Mouse (Mus musculus) forebrain, embryonic 14.5 days (tissue): Measurements from ENCODE around the gene Cdc123. TPM values are rescaled to one million over a fixed set of nuclear protein-coding genes. Genes with fewer than 3 reads are reported as not detected.
"Not testable (repeated sequence)": the region's sequence is repeated elsewhere in the genome, so short reads cannot be mapped to it uniquely, and the experiment has no call there.

ENCODE experiments used
- ATAC-seq: fragments of 200-750 bp; cut with Nextera tagmentation; 2 replicates; pipeline ENCODE4 v1.8.0; 2017; ENCODE audit warnings: mild to moderate bottlenecking, moderate library complexity
- DNase-seq: peaks from one replicate; pipeline ENCODE4 v3.0.0-alpha.2; 2015; ENCODE audit warnings: low spot score
- H3K27ac ChIP-seq: fragments of 300-500 bp; sonication (generic); 2 replicates; pipeline ENCODE4 v1.5.1; 2014; ENCODE audit warnings: low read depth, mild to moderate bottlenecking, control low read depth, low read length, moderate library complexity
- H3K27me3 ChIP-seq: fragments of 300-500 bp; sonication (generic); replicated peaks from 2 replicates; pipeline ENCODE4 v1.6.1; 2014; ENCODE audit warnings: low read length, control low read depth, mixed read lengths; ENCODE audit not compliant: control insufficient read depth, insufficient read depth
- H3K36me3 ChIP-seq: fragments of 300-500 bp; sonication (generic); 2 replicates; pipeline ENCODE4 v1.6.1; 2014; ENCODE audit warnings: low read length, control low read depth; ENCODE audit not compliant: control insufficient read depth, insufficient read depth
- H3K4me1 ChIP-seq: fragments of 300-500 bp; sonication (generic); 2 replicates; pipeline ENCODE4 v1.6.1; 2014; ENCODE audit warnings: antibody characterized with exemption, low read length, control low read depth; ENCODE audit not compliant: control insufficient read depth, insufficient read depth
- H3K4me2 ChIP-seq: fragments of 300-500 bp; sonication (generic); 2 replicates; pipeline ENCODE4 v1.6.1; 2014; ENCODE audit warnings: mild to moderate bottlenecking, control low read depth, low read length
- H3K4me3 ChIP-seq: fragments of 300-500 bp; sonication (generic); 2 replicates; pipeline ENCODE4 v1.5.1; 2014; ENCODE audit warnings: low read depth, low read length, control low read depth
- H3K9ac ChIP-seq: fragments of 300-500 bp; sonication (generic); 2 replicates; pipeline ENCODE4 v1.6.1; 2014; ENCODE audit warnings: mild to moderate bottlenecking, low read length, control low read depth, moderate library complexity
- H3K9me3 ChIP-seq: fragments of 300-500 bp; sonication (generic); replicated peaks from 2 replicates; pipeline ENCODE4 v1.6.1; 2016; ENCODE audit warnings: low read length, control low read depth, mixed read lengths; ENCODE audit not compliant: control insufficient read depth
- WGBS: fragments of 180-500 bp; shearing (Covaris S2); extraction: QIAGEN DNeasy Blood & Tissue Kit; methylation state at CpG from one replicate; pipeline ENCODE4 v1.1.7; 2014; 5-methylcytosine and 5-hydroxymethylcytosine counted together
- polyA plus RNA-seq: library from polyadenylated mRNA; unstranded; fragments of >200 nt; fragmentation: Nextera tagmentation; extraction: Ambion mirVana; gene quantifications from 2 replicates; pipeline ENCODE4 v1.2.1, GENCODE M21; 2014

Cdc123 gene
- polyA plus RNA-seq, 1 experiment from 2014 or later: 301 TPM

GRCm38 (mm10) chr2:5811235-5811782 lies 33.7 kb downstream of the Cdc123 start:
- 95% methylated on average over 5 of the region's 5 CpGs for WGBS
- no peak overlapping the region for H3K27ac ChIP-seq
- H3K36me3 ChIP-seq: peaks cover 44% of the 10 kb centered on the region
- H3K4me1 ChIP-seq: no peaks in the 10 kb centered on the region
- ATAC-seq (no peak), DNase-seq (no peak)
- H3K9me3 ChIP-seq: no peaks in the 10 kb centered on the region
- no peak overlapping the region for H3K4me2 ChIP-seq
- H3K4me3 ChIP-seq: no peak overlapping the region
- H3K9ac ChIP-seq: no peak overlapping the region
- H3K27me3 ChIP-seq: no peaks in the 10 kb centered on the region

DNA sequence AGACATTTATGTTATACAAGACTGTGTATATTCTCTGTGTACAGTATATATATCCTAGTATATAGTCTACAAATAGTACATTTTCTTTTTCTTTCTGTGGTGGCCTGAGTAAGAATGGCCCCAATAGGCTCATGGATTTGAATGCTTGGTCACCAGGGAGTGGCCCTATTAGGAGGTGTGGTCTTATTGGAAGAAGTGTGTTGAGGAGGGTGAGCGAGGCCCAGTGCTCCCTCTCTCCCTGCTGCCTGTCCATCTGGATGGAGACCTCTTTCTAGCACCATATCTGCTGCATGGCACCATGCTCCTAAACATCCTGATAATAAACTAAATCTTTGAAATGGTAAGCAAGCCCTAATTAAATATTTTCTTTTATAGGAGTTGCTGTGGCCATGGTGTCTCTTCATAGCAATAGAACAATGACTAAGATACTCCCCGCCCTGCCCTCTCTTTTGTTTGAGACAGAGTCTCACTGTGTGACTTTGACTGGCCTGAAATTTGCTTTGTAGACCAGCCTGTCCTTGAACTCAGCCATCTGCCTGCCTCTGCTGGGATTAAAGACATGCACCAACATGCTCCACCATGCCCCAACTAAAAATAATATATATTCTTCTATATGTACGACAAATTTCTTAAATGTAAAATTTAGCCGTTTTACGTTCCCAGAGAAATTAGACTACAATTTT lies 34.8 kb downstream of the Cdc123 start:
- Histone ChIP-seq H3K27me3 (no peaks in the 10 kb centered on the region), H3K27ac (no peak overlapping the region), H3K4me1 (no peaks in the 10 kb centered on the region), H3K9ac (no peak overlapping the region), H3K9me3 (no peaks in the 10 kb centered on the region), H3K36me3 (peaks cover 47% of the 10 kb centered on the region), H3K4me2 (no peak overlapping the region), H3K4me3 (no peak overlapping the region)
- no peak for DNase-seq
- 92% methylated on average over 5 of the region's 5 CpGs for WGBS
- no peak for ATAC-seq

DNA sequence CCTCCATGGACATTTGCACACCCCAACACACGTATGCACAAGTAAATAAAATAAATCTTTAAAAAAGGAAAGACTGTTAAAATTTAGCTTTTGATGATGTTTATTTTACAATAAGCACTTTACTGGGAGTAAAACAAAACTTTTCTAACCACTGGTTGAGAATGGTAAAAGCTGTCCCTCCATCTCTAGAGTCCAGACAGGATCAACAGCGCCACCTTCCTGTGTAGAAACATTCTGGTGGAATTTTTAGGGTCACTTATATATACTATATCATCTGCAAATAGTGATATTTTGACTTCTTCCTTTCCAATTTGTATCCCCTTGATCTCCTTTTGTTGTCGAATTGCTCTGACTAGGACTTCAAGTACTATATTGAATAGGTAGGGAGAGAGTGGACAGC lies 38.8 kb downstream of the Cdc123 start:
- H3K9me3 ChIP-seq, H3K27ac ChIP-seq, H3K27me3 ChIP-seq, H3K4me3 ChIP-seq, H3K4me1 ChIP-seq, H3K4me2 ChIP-seq, ATAC-seq, H3K9ac ChIP-seq: not testable (repeated sequence)
- peaks cover 72% of the 10 kb centered on the region for H3K36me3 ChIP-seq
- WGBS: 78% methylated on average over 3 of the region's 3 CpGs
- peak; percentile 42 for DNase-seq

- WGBS: 90% methylated on average over 7 of the region's 7 CpGs
- H3K4me1 ChIP-seq: no peaks in the 10 kb centered on the region
- H3K27me3 ChIP-seq: no peaks in the 10 kb centered on the region
- H3K4me2 ChIP-seq: no peak overlapping the region
- ATAC-seq: no peak
- H3K27ac ChIP-seq: no peak overlapping the region
- H3K9me3 ChIP-seq: 0 out of 2 replicates have a peak, but pooled peaks cover 2% of the 10 kb centered on the region
- H3K4me3 ChIP-seq: no peak overlapping the region
- no peak for DNase-seq
- H3K9ac ChIP-seq: no peak overlapping the region
- peaks cover 71% of the 10 kb centered on the region for H3K36me3 ChIP-seq
These were observed 39.7 kb downstream of the Cdc123 start for GRCm38 (mm10) chr2:5805228-5805627.

- no peak overlapping the region for H3K27ac ChIP-seq
- 92% methylated on average over 6 of the region's 6 CpGs for WGBS
- H3K36me3 ChIP-seq: peaks cover 67% of the 10 kb centered on the region
These were observed 40.4 kb downstream of the Cdc123 start for GRCm38 (mm10) chr2:5804440-5805045.

DNA sequence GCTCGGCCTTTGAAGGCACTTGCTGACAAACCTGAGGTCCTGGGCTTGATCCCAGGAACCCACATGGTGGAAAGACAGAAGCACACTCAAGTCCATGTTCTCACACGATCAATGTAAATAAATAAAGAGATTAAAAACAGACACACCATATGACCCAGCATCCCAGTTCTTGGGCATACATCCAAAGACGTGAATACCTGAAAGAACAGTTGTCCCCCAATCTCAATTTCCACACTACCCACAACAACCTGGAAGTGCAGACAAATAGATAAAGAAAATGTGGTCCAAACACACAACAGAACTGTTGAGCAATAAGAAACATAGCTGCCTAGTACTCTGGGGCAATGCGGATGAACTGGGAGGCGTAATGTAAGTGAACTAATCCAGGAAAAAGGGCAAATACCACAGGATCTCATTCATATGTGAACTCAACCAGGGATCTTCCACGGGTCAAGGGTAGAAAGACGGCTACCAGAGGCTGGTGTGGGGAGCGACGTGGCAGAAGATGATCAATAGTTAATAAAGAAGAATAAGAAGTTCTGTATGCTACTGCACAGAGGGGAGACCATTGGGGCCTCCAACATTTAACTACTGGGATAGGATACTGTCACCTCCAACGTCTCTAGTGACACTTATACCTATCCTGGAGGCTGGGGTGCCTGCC lies 42.9 kb downstream of the Cdc123 start:
- DNase-seq (no peak), ATAC-seq (no peak)
- Histone ChIP-seq H3K27ac (no peak overlapping the region), H3K4me1 (no peaks in the 10 kb centered on the region), H3K4me3 (no peak overlapping the region), H3K36me3 (peaks cover 63% of the 10 kb centered on the region), H3K4me2 (no peak overlapping the region), H3K9ac (no peak overlapping the region), H3K9me3 (0 out of 2 replicates have a peak, but pooled peaks cover 2% of the 10 kb centered on the region), H3K27me3 (no peaks in the 10 kb centered on the region)
- 95% methylated on average over 10 of the region's 10 CpGs for WGBS

More at GRCm38 (mm10) chr2:5804440-5805045, 40.4 kb downstream of the Cdc123 start:
- no peak overlapping the region for H3K4me2 ChIP-seq
- H3K4me1 ChIP-seq: no peaks in the 10 kb centered on the region
- H3K9ac ChIP-seq: no peak overlapping the region
- ATAC-seq (no peak), DNase-seq (no peak)
- H3K9me3 ChIP-seq: 0 out of 2 replicates have a peak, but pooled peaks cover 2% of the 10 kb centered on the region
- no peak overlapping the region for H3K4me3 ChIP-seq
- no peaks in the 10 kb centered on the region for H3K27me3 ChIP-seq

DNA sequence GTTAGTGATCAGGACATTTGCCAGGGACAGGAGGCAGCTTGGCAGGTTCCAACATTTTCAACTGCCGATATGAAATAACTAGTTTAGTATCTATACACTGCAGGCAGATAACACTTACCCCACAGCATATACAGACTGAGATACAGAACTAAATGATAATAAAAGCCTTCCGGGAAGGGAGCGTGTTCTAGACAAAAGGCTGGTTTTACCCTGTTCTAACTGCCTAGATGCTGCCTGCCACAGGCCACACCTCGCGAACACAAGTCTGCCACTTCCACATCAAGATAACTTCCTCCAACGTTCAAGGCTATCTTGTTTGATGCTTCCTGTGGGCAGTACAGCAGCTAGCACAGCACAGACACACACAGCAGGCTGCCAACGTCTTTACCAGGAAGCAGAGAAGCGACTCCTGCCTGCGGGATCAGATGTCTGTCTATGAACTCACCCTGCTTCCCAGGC lies 43.8 kb downstream of the Cdc123 start:
- H3K4me2 ChIP-seq: no peak overlapping the region
- peaks cover 70% of the 10 kb centered on the region for H3K36me3 ChIP-seq
- no peak overlapping the region for H3K4me3 ChIP-seq
- H3K4me1 ChIP-seq: no peaks in the 10 kb centered on the region
- no peak for ATAC-seq
- H3K9me3 ChIP-seq: 0 out of 2 replicates have a peak, but pooled peaks cover 2% of the 10 kb centered on the region
- H3K9ac ChIP-seq: no peak overlapping the region
- 96% methylated on average over 9 of the region's 9 CpGs for WGBS
- no peaks in the 10 kb centered on the region for H3K27me3 ChIP-seq
- DNase-seq: no peak
- no peak overlapping the region for H3K27ac ChIP-seq

- no peak overlapping the region for H3K9ac ChIP-seq
- DNase-seq: no peak
- WGBS: 92% methylated on average over 11 of the region's 11 CpGs
- no peaks in the 10 kb centered on the region for H3K27me3 ChIP-seq
- no peaks in the 10 kb centered on the region for H3K4me1 ChIP-seq
- 0 out of 2 replicates have a peak, but pooled peaks cover 2% of the 10 kb centered on the region for H3K9me3 ChIP-seq
- H3K4me2 ChIP-seq: no peak overlapping the region
- no peak overlapping the region for H3K27ac ChIP-seq
- H3K4me3 ChIP-seq: no peak overlapping the region
- H3K36me3 ChIP-seq: peaks cover 74% of the 10 kb centered on the region
- no peak for ATAC-seq
These were observed 46.9 kb downstream of the Cdc123 start for GRCm38 (mm10) chr2:5797816-5798672.
